Mouse (Mus musculus): Measurements from ENCODE around the gene Cryba4. TPM values are rescaled to one million over a fixed set of nuclear protein-coding genes. Genes with fewer than 3 reads are reported as not detected.

Cryba4 gene
- 0.87 and 1.5 TPM in 2 replicates for polyA plus RNA-seq (2015; fragmentation: Nextera tagmentation; extraction: Ambion mirVana)

- peaks cover 4% of the 10 kb centered on the region for H3K4me1 ChIP-seq (ENCODE audit: insufficient read depth, low read depth, low read length)
- no peaks in the 10 kb centered on the region for H3K36me3 ChIP-seq (ENCODE audit: insufficient read depth, low read length)
- 43% methylated on average over 2 of the region's 2 CpGs for WGBS
- H3K4me2 ChIP-seq (replicated peaks; ENCODE audit: low read depth, low read length): no peak within 1 kb of the TSS
- no peaks in the 10 kb centered on the region for H3K27me3 ChIP-seq (replicated peaks; ENCODE audit: insufficient read depth, low read length)
- no peak within 1 kb of the TSS for H3K4me3 ChIP-seq (ENCODE audit: low read depth, low read length)
- ATAC-seq (no peak), DNase-seq (ENCODE audit: low spot score) (no peak)
- H3K27ac ChIP-seq (ENCODE audit: low read length): 0 out of 2 replicates have a peak within 1 kb of the TSS, but pooled peaks have one; percentile 4
- no peaks in the 10 kb centered on the region for H3K9me3 ChIP-seq (ENCODE audit: low read length)
- TF ChIP-seq CTCF (IDR thresholded peaks at IDR 0.05) (no peak), EP300 (IDR thresholded peaks at IDR 0.05) (no peak)
- H3K9ac ChIP-seq (replicated peaks; ENCODE audit: low read depth): no peak within 1 kb of the TSS
Measured at GRCm38 (mm10) chr5:112252400-112252799, at the start of gene Cryba4. Gene Cryba4 (minus strand): TSS chr5:112252518.

- Histone ChIP-seq H3K9ac (replicated peaks; ENCODE audit: low read depth) (no peak overlapping the region), H3K9me3 (ENCODE audit: low read length) (no peaks in the 10 kb centered on the region), H3K36me3 (ENCODE audit: insufficient read depth, low read length) (0 out of 2 replicates have a peak, but pooled peaks cover 5% of the 10 kb centered on the region), H3K4me2 (replicated peaks; ENCODE audit: low read depth, low read length) (no peak overlapping the region), H3K27ac (ENCODE audit: low read length) (no peak overlapping the region), H3K4me3 (ENCODE audit: low read depth, low read length) (no peak overlapping the region), H3K27me3 (replicated peaks; ENCODE audit: insufficient read depth, low read length) (no peaks in the 10 kb centered on the region), H3K4me1 (ENCODE audit: insufficient read depth, low read depth, low read length) (peaks cover 8% of the 10 kb centered on the region; the same call in 1 of the 2 replicates)
- TF ChIP-seq EP300 (IDR thresholded peaks at IDR 0.05) (no peak), CTCF (IDR thresholded peaks at IDR 0.05) (peak; percentile 41)
- DNase-seq (ENCODE audit: low spot score) (no peak), ATAC-seq (no peak)
- WGBS: 80% methylated on average over 4 of the region's 4 CpGs
Measured at GRCm38 (mm10) chr5:112301694-112302093, 49.4 kb upstream of the Cryba4 start.

- Histone ChIP-seq H3K36me3 (ENCODE audit: insufficient read depth, low read length) (no peaks in the 10 kb centered on the region), H3K27me3 (replicated peaks; ENCODE audit: insufficient read depth, low read length) (no peaks in the 10 kb centered on the region), H3K4me1 (ENCODE audit: insufficient read depth, low read depth, low read length) (peaks cover 8% of the 10 kb centered on the region; the same call in 1 of the 2 replicates), H3K27ac (ENCODE audit: low read length) (no peak overlapping the region), H3K4me2 (replicated peaks; ENCODE audit: low read depth, low read length) (no peak overlapping the region), H3K9ac (replicated peaks; ENCODE audit: low read depth) (no peak overlapping the region), H3K9me3 (ENCODE audit: low read length) (no peaks in the 10 kb centered on the region), H3K4me3 (ENCODE audit: low read depth, low read length) (no peak overlapping the region)
- TF ChIP-seq CTCF (IDR thresholded peaks at IDR 0.05): no peak
- TF ChIP-seq EP300 (IDR thresholded peaks at IDR 0.05): no peak
- WGBS: 78% methylated on average over 6 of the region's 6 CpGs
- ATAC-seq (no peak), DNase-seq (ENCODE audit: low spot score) (no peak)
Measured at GRCm38 (mm10) chr5:112300721-112301308, 48.5 kb upstream of the Cryba4 start.

GRCm38 (mm10) chr5:112300112-112300511 is 47.8 kb upstream of the Cryba4 start:
- Histone ChIP-seq H3K27me3 (replicated peaks; ENCODE audit: insufficient read depth, low read length) (no peaks in the 10 kb centered on the region), H3K4me1 (ENCODE audit: insufficient read depth, low read depth, low read length) (peaks cover 8% of the 10 kb centered on the region; the same call in 1 of the 2 replicates), H3K4me2 (replicated peaks; ENCODE audit: low read depth, low read length) (no peak overlapping the region), H3K9ac (replicated peaks; ENCODE audit: low read depth) (no peak overlapping the region), H3K9me3 (ENCODE audit: low read length) (no peaks in the 10 kb centered on the region), H3K27ac (ENCODE audit: low read length) (no peak overlapping the region), H3K36me3 (ENCODE audit: insufficient read depth, low read length) (no peaks in the 10 kb centered on the region), H3K4me3 (ENCODE audit: low read depth, low read length) (no peak overlapping the region)
- 60% methylated on average over 2 of the region's 2 CpGs for WGBS
- DNase-seq (ENCODE audit: low spot score): no peak
- no peak for ATAC-seq
- TF ChIP-seq EP300 (IDR thresholded peaks at IDR 0.05) (no peak), CTCF (IDR thresholded peaks at IDR 0.05) (no peak)

GRCm38 (mm10) chr5:112299399-112299798 is 47.1 kb upstream of the Cryba4 start:
- WGBS: 74% methylated on average over 4 of the region's 4 CpGs
- Histone ChIP-seq H3K27me3 (replicated peaks; ENCODE audit: insufficient read depth, low read length) (no peaks in the 10 kb centered on the region), H3K9ac (replicated peaks; ENCODE audit: low read depth) (no peak overlapping the region), H3K4me1 (ENCODE audit: insufficient read depth, low read depth, low read length) (peaks cover 13% of the 10 kb centered on the region; the same call in 1 of the 2 replicates), H3K27ac (ENCODE audit: low read length) (peak overlapping the region; percentile 62; the same call in 1 of the 2 replicates), H3K4me3 (ENCODE audit: low read depth, low read length) (no peak overlapping the region), H3K4me2 (replicated peaks; ENCODE audit: low read depth, low read length) (no peak overlapping the region), H3K36me3 (ENCODE audit: insufficient read depth, low read length) (no peaks in the 10 kb centered on the region), H3K9me3 (ENCODE audit: low read length) (no peaks in the 10 kb centered on the region)
- TF ChIP-seq CTCF (IDR thresholded peaks at IDR 0.05): no peak
- TF ChIP-seq EP300 (IDR thresholded peaks at IDR 0.05): no peak
- no peak for DNase-seq (ENCODE audit: low spot score)
- ATAC-seq: no peak

- H3K4me2 ChIP-seq (replicated peaks; ENCODE audit: low read depth, low read length): no peak overlapping the region
- 64% methylated on average over 12 of the region's 12 CpGs for WGBS
Measured at GRCm38 (mm10) chr5:112298226-112298988, 46.1 kb upstream of the Cryba4 start.

More at GRCm38 (mm10) chr5:112298226-112298988, 46.1 kb upstream of the Cryba4 start:
- no peak for DNase-seq (ENCODE audit: low spot score)
- H3K9ac ChIP-seq (replicated peaks; ENCODE audit: low read depth): no peak overlapping the region
- H3K4me3 ChIP-seq (ENCODE audit: low read depth, low read length): no peak overlapping the region
- no peaks in the 10 kb centered on the region for H3K36me3 ChIP-seq (ENCODE audit: insufficient read depth, low read length)
- ATAC-seq: peak; percentile 81
- H3K27ac ChIP-seq (ENCODE audit: low read length): peak overlapping the region; percentile 62; the same call in 1 of the 2 replicates
- H3K9me3 ChIP-seq (ENCODE audit: low read length): no peaks in the 10 kb centered on the region
- TF ChIP-seq CTCF (IDR thresholded peaks at IDR 0.05): no peak
- TF ChIP-seq EP300 (IDR thresholded peaks at IDR 0.05): peak; percentile 49; the same call in 1 of the 2 replicates
- peaks cover 16% of the 10 kb centered on the region for H3K4me1 ChIP-seq (ENCODE audit: insufficient read depth, low read depth, low read length)
- H3K27me3 ChIP-seq (replicated peaks; ENCODE audit: insufficient read depth, low read length): no peaks in the 10 kb centered on the region

All from lung, postnatal 0 days (tissue).